Mouse (Mus musculus): ENCODE data around the gene Ica1.

DNA sequence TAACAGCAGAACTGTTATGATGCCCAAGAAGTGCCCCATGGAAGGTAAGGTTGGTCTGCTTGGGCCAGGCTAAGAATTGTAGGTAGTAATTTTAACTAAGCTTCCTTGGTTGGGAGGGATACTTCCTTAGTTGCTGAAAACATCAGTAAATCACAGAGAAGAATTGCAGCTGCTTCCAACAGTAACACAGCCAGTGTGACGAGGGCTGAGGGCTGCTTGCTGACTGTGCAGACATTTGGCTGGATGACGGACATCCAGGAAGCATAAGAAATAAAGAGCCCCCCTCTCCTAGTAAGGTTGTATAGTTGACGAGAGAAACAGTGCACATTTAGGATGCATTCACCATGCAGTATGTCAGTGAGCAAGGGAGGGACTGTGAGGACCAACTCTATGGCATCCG lies 108.9 kb downstream of the Ica1 start:
- TF ChIP-seq CTCF (IDR thresholded peaks at IDR 0.05; ENCODE audit: low read depth), result no peak
- no peak for TF ChIP-seq EP300 (IDR thresholded peaks at IDR 0.05; ENCODE audit: low read depth)

All from liver, embryonic 14.5 days (tissue).